Mouse (Mus musculus) limb, embryonic 14.5 days (tissue): ENCODE measurements around the gene Vav2. TPM values are rescaled to one million over a fixed set of nuclear protein-coding genes. Genes with fewer than 3 reads are reported as not detected.

Experiments
- ATAC-seq: fragments of 200-750 bp; cut with Nextera tagmentation; 2 replicates; pipeline ENCODE4 v1.8.0; 2017; ENCODE audit warnings: low read depth, moderate number of reproducible peaks, moderate TSS enrichment; ENCODE audit not compliant: low FRiP score
- DNase-seq: peaks from one replicate; pipeline ENCODE4 v3.0.0-alpha.2; 2015; ENCODE audit warnings: low spot score
- H3K27ac ChIP-seq: fragments of 300-500 bp; sonication (generic); replicated peaks from 2 replicates; pipeline ENCODE4 v1.5.1; 2014; ENCODE audit warnings: low read depth, mild to moderate bottlenecking, low read length, moderate library complexity, mixed read lengths
- H3K27me3 ChIP-seq: fragments of 300-500 bp; sonication (generic); 2 replicates; pipeline ENCODE4 v1.6.1; 2014; ENCODE audit warnings: low read length, mixed read lengths; ENCODE audit not compliant: control insufficient read depth, insufficient read depth
- H3K36me3 ChIP-seq: fragments of 300-500 bp; sonication (generic); 2 replicates; pipeline ENCODE4 v1.6.1; 2014; ENCODE audit warnings: mild to moderate bottlenecking, low read length, moderate library complexity, mixed read lengths; ENCODE audit not compliant: control insufficient read depth, insufficient read depth
- H3K4me1 ChIP-seq: fragments of 300-500 bp; sonication (generic); 2 replicates; pipeline ENCODE4 v1.6.1; 2014; ENCODE audit warnings: antibody characterized with exemption, low read length, mixed read lengths; ENCODE audit not compliant: control insufficient read depth, insufficient read depth
- H3K4me2 ChIP-seq: fragments of 300-500 bp; sonication (generic); replicated peaks from 2 replicates; pipeline ENCODE4 v1.6.1; 2014; ENCODE audit warnings: low read depth, mild to moderate bottlenecking, low read length, moderate library complexity; ENCODE audit not compliant: severe bottlenecking
- H3K4me3 ChIP-seq: fragments of 300-500 bp; sonication (generic); replicated peaks from 2 replicates; pipeline ENCODE4 v1.5.1; 2014; ENCODE audit warnings: low read length
- H3K9ac ChIP-seq: fragments of 300-500 bp; sonication (generic); 2 replicates; pipeline ENCODE4 v1.6.1; 2014; ENCODE audit warnings: mild to moderate bottlenecking, low read depth, low read length, moderate library complexity; ENCODE audit not compliant: severe bottlenecking
- H3K9me3 ChIP-seq: fragments of 300-500 bp; sonication (generic); 2 replicates; pipeline ENCODE4 v1.6.1; 2016; ENCODE audit warnings: low read length; ENCODE audit not compliant: control insufficient read depth
- POLR2A ChIP-seq: fragments of 200-500 bp; IDR thresholded peaks from 2 replicates; pipeline ENCODE4 v1.8.0; 2012; ENCODE audit warnings: inconsistent platforms, mild to moderate bottlenecking, moderate library complexity, borderline replicate concordance; ENCODE audit not compliant: insufficient read depth, insufficient read length; ENCODE audit errors: extremely low read depth
- WGBS: fragments of 180-500 bp; shearing (Covaris S2); extraction: QIAGEN DNeasy Blood & Tissue Kit; methylation state at CpG from one replicate; pipeline ENCODE4 v1.1.7; 2014; 5-methylcytosine and 5-hydroxymethylcytosine counted together
- polyA plus RNA-seq, 2 experiments: library from polyadenylated mRNA; depleted of rRNA in 1 of 2; stranded (reverse) in 1 of 2; unstranded in 1 of 2; fragments of >200 nt; fragmentation: Nextera tagmentation in 1 of 2; extraction: Ambion mirVana in 1 of 2; gene quantifications; 2 replicates each; pipeline versions ENCODE4 v1.2.1 to v1.2.3; 2012 to 2014

Gene Vav2
- polyA plus RNA-seq, 2 experiments = 5.9 to 19.6 TPM

- no peaks in the 10 kb centered on the region for H3K27me3 ChIP-seq
- no peak overlapping the region for H3K27ac ChIP-seq
- H3K9ac ChIP-seq = no peak overlapping the region
- no peak overlapping the region for H3K4me2 ChIP-seq
- ATAC-seq = no peak
- H3K9me3 ChIP-seq = no peaks in the 10 kb centered on the region
- H3K4me3 ChIP-seq = no peak overlapping the region
- TF ChIP-seq POLR2A = no peak
- no peaks in the 10 kb centered on the region for H3K36me3 ChIP-seq
- WGBS = 78% methylated on average over 2 of the region's 2 CpGs
- peaks cover 11% of the 10 kb centered on the region for H3K4me1 ChIP-seq
- DNase-seq = no peak
Measured at GRCm38 (mm10) chr2:27401544-27401943, 25.3 kb downstream of the Vav2 start.

GRCm38 (mm10) chr2:27400083-27400482 lies 26.8 kb downstream of the Vav2 start:
- DNase-seq = no peak
- H3K9me3 ChIP-seq = no peaks in the 10 kb centered on the region
- no peak overlapping the region for H3K4me2 ChIP-seq
- no peaks in the 10 kb centered on the region for H3K36me3 ChIP-seq
- peaks cover 8% of the 10 kb centered on the region for H3K4me1 ChIP-seq
- no peak for ATAC-seq
- no peak overlapping the region for H3K4me3 ChIP-seq
- H3K27ac ChIP-seq = no peak overlapping the region
- no peaks in the 10 kb centered on the region for H3K27me3 ChIP-seq
- no peak for TF ChIP-seq POLR2A
- no peak overlapping the region for H3K9ac ChIP-seq
- 97% methylated on average over 2 of the region's 2 CpGs for WGBS

GRCm38 (mm10) chr2:27396656-27397440 lies 30.0 kb downstream of the Vav2 start:
- 58% methylated on average over 17 of the region's 17 CpGs for WGBS
- no peak for TF ChIP-seq POLR2A

GRCm38 (mm10) chr2:27394158-27394832 lies 32.5 kb downstream of the Vav2 start:
- H3K9ac ChIP-seq = no peak overlapping the region
- no peaks in the 10 kb centered on the region for H3K9me3 ChIP-seq

More at GRCm38 (mm10) chr2:27396656-27397440, 30.0 kb downstream of the Vav2 start:
- H3K9ac ChIP-seq = no peak overlapping the region
- H3K4me2 ChIP-seq = no peak overlapping the region
- H3K27me3 ChIP-seq = no peaks in the 10 kb centered on the region
- ATAC-seq (no peak), DNase-seq (no peak)
- H3K9me3 ChIP-seq = no peaks in the 10 kb centered on the region
- peaks cover 9% of the 10 kb centered on the region for H3K4me1 ChIP-seq
- no peak overlapping the region for H3K27ac ChIP-seq
- H3K4me3 ChIP-seq = no peak overlapping the region
- no peaks in the 10 kb centered on the region for H3K36me3 ChIP-seq

GRCm38 (mm10) chr2:27392278-27392677 lies 34.6 kb downstream of the Vav2 start:
- Histone ChIP-seq H3K27ac (no peak overlapping the region), H3K9me3 (no peaks in the 10 kb centered on the region), H3K4me1 (peaks cover 12% of the 10 kb centered on the region), H3K4me3 (no peak overlapping the region), H3K9ac (no peak overlapping the region), H3K36me3 (0 out of 2 replicates have a peak, but pooled peaks cover under 1% of the 10 kb centered on the region), H3K27me3 (no peaks in the 10 kb centered on the region), H3K4me2 (no peak overlapping the region; the same call in 1 of the 2 replicates)
- WGBS = 41% methylated on average over 5 of the region's 5 CpGs
- DNase-seq (no peak), ATAC-seq (no peak)
- TF ChIP-seq POLR2A = no peak

More at GRCm38 (mm10) chr2:27394158-27394832, 32.5 kb downstream of the Vav2 start:
- H3K4me2 ChIP-seq = no peak overlapping the region
- DNase-seq (no peak), ATAC-seq (no peak)
- no peak overlapping the region for H3K27ac ChIP-seq
- no peak for TF ChIP-seq POLR2A
- H3K4me3 ChIP-seq = no peak overlapping the region
- no peaks in the 10 kb centered on the region for H3K36me3 ChIP-seq
- H3K27me3 ChIP-seq = no peaks in the 10 kb centered on the region
- 72% methylated on average over 10 of the region's 10 CpGs for WGBS
- H3K4me1 ChIP-seq = peaks cover 12% of the 10 kb centered on the region
